In genomic region chr7:68129077-68129511, GRCm38 (mm10) we compare ENCODE assay signal across 7 mouse cellular contexts.
DNase-seq lines count a peak whose midpoint lies in the region; ATAC-seq and TF ChIP-seq lines count a peak whose summit lies in the region.

No protein-coding gene starts in this region.

- peak; percentile 87 for ATAC-seq in embryonic facial prominence, embryonic 12.5 days (ENCODE audit: insufficient number of reproducible peaks, insufficient read depth, low FRiP score, low TSS enrichment)
- ATAC-seq in limb, embryonic 13.5 days (ENCODE audit: low FRiP score, low read depth) = peak; percentile 93
- ATAC-seq in midbrain, embryonic 16.5 days = peak; percentile 94

- TF ChIP-seq EP300 in heart, adult 2 months (IDR thresholded peaks at IDR 0.05; ENCODE audit: insufficient read depth, low read depth, low read length) = peak; percentile 69; the same call in 1 of the 2 replicates

- no peak for TF ChIP-seq CTCF in heart, adult 2 months (IDR thresholded peaks at IDR 0.05)

- H3K79me2 ChIP-seq in heart, adult 2 months (replicated peaks; ENCODE audit: control insufficient read depth, insufficient read depth, low read length) = no peaks in the 10 kb centered on the region; the same call in 1 of the 2 replicates

- H3K9ac ChIP-seq in embryonic facial prominence, embryonic 12.5 days = peak overlapping the region; percentile 53
- peak overlapping the region; percentile 65 for H3K9ac ChIP-seq in heart, adult 2 months (ENCODE audit: low read depth, low read length)
- H3K9ac ChIP-seq in limb, embryonic 13.5 days = peak overlapping the region; percentile 68
- peak overlapping the region; percentile 72 for H3K9ac ChIP-seq in midbrain, embryonic 16.5 days (ENCODE audit: low read depth, low read length)

- no peaks in the 10 kb centered on the region for H3K9me3 ChIP-seq in embryonic facial prominence, embryonic 12.5 days
- H3K9me3 ChIP-seq in limb, embryonic 13.5 days = no peaks in the 10 kb centered on the region
- no peaks in the 10 kb centered on the region for H3K9me3 ChIP-seq in midbrain, embryonic 16.5 days (replicated peaks; ENCODE audit: control insufficient read depth, low read length, poor library complexity, severe bottlenecking)

- peak overlapping the region; percentile 73 for H3K4me2 ChIP-seq in embryonic facial prominence, embryonic 12.5 days (replicated peaks)
- peak overlapping the region; percentile 90 for H3K4me2 ChIP-seq in limb, embryonic 13.5 days (replicated peaks)
- H3K4me2 ChIP-seq in midbrain, embryonic 16.5 days (ENCODE audit: low read length) = peak overlapping the region; percentile 70

- no peaks in the 10 kb centered on the region for H3K36me3 ChIP-seq in embryonic facial prominence, embryonic 12.5 days
- no peaks in the 10 kb centered on the region for H3K36me3 ChIP-seq in heart, adult 2 months (ENCODE audit: control insufficient read depth, insufficient read depth, low read length)
- no peaks in the 10 kb centered on the region for H3K36me3 ChIP-seq in limb, embryonic 13.5 days
- H3K36me3 ChIP-seq in midbrain, embryonic 16.5 days (ENCODE audit: control insufficient read depth, insufficient read depth, low read length) = no peaks in the 10 kb centered on the region

- peak; percentile 97 for DNase-seq in adrenal gland, postnatal 25 days
- peak; percentile 98 for DNase-seq in heart, adult 2 months
- DNase-seq in kidney, adult 8-10 months = peak; percentile 99 to 100
- peak; percentile 98 for DNase-seq in spleen, postnatal 10 days (ENCODE audit: low spot score in 2 of 2)

- H3K27me3 ChIP-seq in embryonic facial prominence, embryonic 12.5 days = no peaks in the 10 kb centered on the region
- no peaks in the 10 kb centered on the region for H3K27me3 ChIP-seq in heart, adult 2 months (ENCODE audit: control insufficient read depth, insufficient read depth, low read length)
- no peaks in the 10 kb centered on the region for H3K27me3 ChIP-seq in limb, embryonic 13.5 days
- H3K27me3 ChIP-seq in midbrain, embryonic 16.5 days (ENCODE audit: control insufficient read depth, insufficient read depth, low read depth, low read length) = no peaks in the 10 kb centered on the region

- H3K4me3 ChIP-seq in embryonic facial prominence, embryonic 12.5 days = peak overlapping the region; percentile 49
- peak overlapping the region; percentile 61 for H3K4me3 ChIP-seq in heart, adult 2 months
- peak overlapping the region; percentile 63 for H3K4me3 ChIP-seq in limb, embryonic 13.5 days
- H3K4me3 ChIP-seq in midbrain, embryonic 16.5 days (ENCODE audit: low read depth, low read length) = peak overlapping the region; percentile 55

- WGBS in embryonic facial prominence, embryonic 12.5 days = under 1% methylated on average over 19 of the region's 19 CpGs
- WGBS in heart, adult 2 months = under 1% methylated on average over 19 of the region's 19 CpGs
- WGBS in limb, embryonic 13.5 days = under 1% methylated on average over 19 of the region's 19 CpGs
- under 1% methylated on average over 19 of the region's 19 CpGs for WGBS in midbrain, embryonic 16.5 days

- peak overlapping the region; percentile 84 for H3K27ac ChIP-seq in embryonic facial prominence, embryonic 12.5 days
- H3K27ac ChIP-seq in heart, adult 2 months = peak overlapping the region; percentile 88
- H3K27ac ChIP-seq in limb, embryonic 13.5 days = peak overlapping the region; percentile 90
- H3K27ac ChIP-seq in midbrain, embryonic 16.5 days (ENCODE audit: low read length) = peak overlapping the region; percentile 97

- TF ChIP-seq POLR2A in heart, adult 2 months (IDR thresholded peaks at IDR 0.05; ENCODE audit: insufficient read depth, low read depth, low read length) = peak; percentile 84

- H3K4me1 ChIP-seq in embryonic facial prominence, embryonic 12.5 days = peaks cover 50% of the 10 kb centered on the region
- peaks cover 12% of the 10 kb centered on the region for H3K4me1 ChIP-seq in heart, adult 2 months (ENCODE audit: control insufficient read depth, insufficient read depth, low read length)
- peaks cover 61% of the 10 kb centered on the region for H3K4me1 ChIP-seq in limb, embryonic 13.5 days
- peaks cover 33% of the 10 kb centered on the region for H3K4me1 ChIP-seq in midbrain, embryonic 16.5 days (ENCODE audit: control insufficient read depth, insufficient read depth, low read length)

- intact Hi-C loops in heart, adult 2 months (cut with DNase I) = loop anchor here (2.0 to 5.0 kb wide), 4 partner anchors 56 to 342 kb away; no protein-coding TSS in a partner anchor

Comparison
In these comparisons a context has a peak if more than half of its experiments do, and no peak if none do; other contexts are left out.
1. Peak in every context shown above with its lines: DNase-seq, ATAC-seq, H3K4me3 ChIP-seq and H3K27ac ChIP-seq.